ENCODE assay signal across 21 mouse cellular contexts in genomic region chr15:27238301-27238700, GRCm38 (mm10).
DNase-seq lines count a peak whose midpoint lies in the region; ATAC-seq and TF ChIP-seq lines count a peak whose summit lies in the region.
"Had no signal": no experiment of that assay in that cellular context is flagged by ENCODE, and none has a peak within 500 bp of the region (broad histone marks: within the 10 kb centered on the region; RNA-seq: fewer than 3 reads in every experiment).

No protein-coding gene starts in this region.

- intact Hi-C loops in heart, postnatal 36 days (cut with DNase I), result loop anchor here (5.0 kb wide), 1 partner anchor 616 kb away; no protein-coding TSS in a partner anchor

- TF ChIP-seq CTCF in kidney, postnatal 0 days (IDR thresholded peaks at IDR 0.05; ENCODE audit: low read depth), result no peak
- TF ChIP-seq CTCF in lung, postnatal 0 days (IDR thresholded peaks at IDR 0.05), result no peak

- peak overlapping the region; percentile 53 for H3K27ac ChIP-seq in heart, embryonic 12.5 days (ENCODE audit: poor library complexity, severe bottlenecking)
- H3K27ac ChIP-seq in heart, embryonic 16.5 days (ENCODE audit: low read length), result no peak overlapping the region; the same call in 1 of the 2 replicates
- H3K27ac ChIP-seq in kidney, postnatal 0 days, result no peak overlapping the region
- H3K27ac ChIP-seq in kidney, embryonic 15.5 days, result no peak overlapping the region
- H3K27ac ChIP-seq in lung, embryonic 15.5 days, result 0 out of 2 replicates have a peak overlapping the region, but pooled peaks have one; percentile 34
- H3K27ac ChIP-seq in lung, postnatal 0 days (ENCODE audit: low read length), result no peak overlapping the region
- H3K27ac ChIP-seq: embryonic facial prominence, embryonic 12.5 days; forebrain, embryonic 12.5 days; hindbrain, embryonic 12.5 days had no signal

- H3K9ac ChIP-seq in heart, embryonic 12.5 days, result no peak overlapping the region
- H3K9ac ChIP-seq in heart, embryonic 16.5 days (ENCODE audit: low read length), result no peak overlapping the region
- H3K9ac ChIP-seq in kidney, postnatal 0 days (ENCODE audit: low read depth, low read length), result no peak overlapping the region
- H3K9ac ChIP-seq in kidney, embryonic 15.5 days, result no peak overlapping the region
- H3K9ac ChIP-seq in lung, embryonic 15.5 days, result no peak overlapping the region
- no peak overlapping the region for H3K9ac ChIP-seq in lung, postnatal 0 days (replicated peaks; ENCODE audit: low read depth)
- H3K9ac ChIP-seq: embryonic facial prominence, embryonic 12.5 days; forebrain, embryonic 12.5 days; hindbrain, embryonic 12.5 days had no signal

- no peaks in the 10 kb centered on the region for H3K9me3 ChIP-seq in heart, embryonic 12.5 days (replicated peaks)
- H3K9me3 ChIP-seq in heart, embryonic 16.5 days (replicated peaks; ENCODE audit: control insufficient read depth, low read length), result no peaks in the 10 kb centered on the region
- H3K9me3 ChIP-seq in kidney, postnatal 0 days (replicated peaks; ENCODE audit: low read length), result no peaks in the 10 kb centered on the region
- H3K9me3 ChIP-seq in kidney, embryonic 15.5 days (replicated peaks), result no peaks in the 10 kb centered on the region
- H3K9me3 ChIP-seq in lung, embryonic 15.5 days, result no peaks in the 10 kb centered on the region
- H3K9me3 ChIP-seq in lung, postnatal 0 days (ENCODE audit: low read length), result no peaks in the 10 kb centered on the region
- H3K9me3 ChIP-seq: embryonic facial prominence, embryonic 12.5 days; forebrain, embryonic 12.5 days; hindbrain, embryonic 12.5 days had no signal

- WGBS in heart, embryonic 12.5 days, result 33% methylated on average over 1 of the region's 1 CpGs
- WGBS in heart, embryonic 16.5 days, result 31% methylated on average over 1 of the region's 1 CpGs
- WGBS in kidney, postnatal 0 days, result 75% methylated on average over 1 of the region's 1 CpGs
- 64% methylated on average over 1 of the region's 1 CpGs for WGBS in kidney, embryonic 15.5 days
- WGBS in lung, embryonic 15.5 days, result 21% methylated on average over 1 of the region's 1 CpGs
- WGBS in lung, postnatal 0 days, result 63% methylated on average over 1 of the region's 1 CpGs

- no peaks in the 10 kb centered on the region for H3K36me3 ChIP-seq in heart, embryonic 12.5 days
- no peaks in the 10 kb centered on the region for H3K36me3 ChIP-seq in heart, embryonic 16.5 days (ENCODE audit: control insufficient read depth, insufficient read depth)
- no peaks in the 10 kb centered on the region for H3K36me3 ChIP-seq in kidney, postnatal 0 days (ENCODE audit: insufficient read depth, low read length)
- H3K36me3 ChIP-seq in kidney, embryonic 15.5 days, result no peaks in the 10 kb centered on the region
- H3K36me3 ChIP-seq in lung, embryonic 15.5 days, result no peaks in the 10 kb centered on the region
- no peaks in the 10 kb centered on the region for H3K36me3 ChIP-seq in lung, postnatal 0 days (ENCODE audit: insufficient read depth, low read length)
- H3K36me3 ChIP-seq: embryonic facial prominence, embryonic 12.5 days; forebrain, embryonic 12.5 days; hindbrain, embryonic 12.5 days had no signal

- H3K27me3 ChIP-seq in heart, embryonic 12.5 days (replicated peaks), result no peaks in the 10 kb centered on the region
- H3K27me3 ChIP-seq in heart, embryonic 16.5 days (ENCODE audit: control insufficient read depth, insufficient read depth, low read length), result no peaks in the 10 kb centered on the region
- H3K27me3 ChIP-seq in kidney, postnatal 0 days (ENCODE audit: insufficient read depth, low read length), result no peaks in the 10 kb centered on the region
- H3K27me3 ChIP-seq in kidney, embryonic 15.5 days, result no peaks in the 10 kb centered on the region
- no peaks in the 10 kb centered on the region for H3K27me3 ChIP-seq in lung, embryonic 15.5 days
- no peaks in the 10 kb centered on the region for H3K27me3 ChIP-seq in lung, postnatal 0 days (replicated peaks; ENCODE audit: insufficient read depth, low read length)
- H3K27me3 ChIP-seq: embryonic facial prominence, embryonic 12.5 days; forebrain, embryonic 12.5 days; hindbrain, embryonic 12.5 days had no signal

- H3K4me3 ChIP-seq in heart, embryonic 12.5 days, result no peak overlapping the region
- no peak overlapping the region for H3K4me3 ChIP-seq in heart, embryonic 16.5 days (ENCODE audit: low read length)
- no peak overlapping the region for H3K4me3 ChIP-seq in kidney, postnatal 0 days (replicated peaks; ENCODE audit: low read depth, low read length)
- H3K4me3 ChIP-seq in kidney, embryonic 15.5 days (replicated peaks), result no peak overlapping the region
- no peak overlapping the region for H3K4me3 ChIP-seq in lung, embryonic 15.5 days
- H3K4me3 ChIP-seq in lung, postnatal 0 days (ENCODE audit: low read depth, low read length), result no peak overlapping the region
- H3K4me3 ChIP-seq: embryonic facial prominence, embryonic 12.5 days; forebrain, embryonic 12.5 days; hindbrain, embryonic 12.5 days had no signal

- 0 out of 2 replicates have a peak, but pooled peaks cover 4% of the 10 kb centered on the region for H3K4me1 ChIP-seq in heart, embryonic 12.5 days (replicated peaks)
- no peaks in the 10 kb centered on the region for H3K4me1 ChIP-seq in heart, embryonic 16.5 days (ENCODE audit: control insufficient read depth, insufficient read depth, low read length)
- H3K4me1 ChIP-seq in kidney, postnatal 0 days (replicated peaks; ENCODE audit: insufficient read depth, low read length), result no peaks in the 10 kb centered on the region
- H3K4me1 ChIP-seq in kidney, embryonic 15.5 days, result no peaks in the 10 kb centered on the region
- H3K4me1 ChIP-seq in lung, embryonic 15.5 days, result peaks cover 8% of the 10 kb centered on the region; the same call in 1 of the 2 replicates
- H3K4me1 ChIP-seq in lung, postnatal 0 days (ENCODE audit: insufficient read depth, low read depth, low read length), result no peaks in the 10 kb centered on the region
- H3K4me1 ChIP-seq: embryonic facial prominence, embryonic 12.5 days; forebrain, embryonic 12.5 days; hindbrain, embryonic 12.5 days had no signal

- ATAC-seq in heart, embryonic 12.5 days (ENCODE audit: insufficient number of reproducible peaks, low FRiP score), result peak; percentile 78
- peak; percentile 85 for ATAC-seq in heart, embryonic 16.5 days (replicated peaks; ENCODE audit: extremely low read depth, insufficient read depth, low FRiP score)
- no peak for ATAC-seq in kidney, postnatal 0 days (replicated peaks; ENCODE audit: low FRiP score, low read depth)
- ATAC-seq in kidney, embryonic 15.5 days (replicated peaks; ENCODE audit: low FRiP score), result no peak
- ATAC-seq in lung, embryonic 15.5 days (ENCODE audit: borderline replicate concordance, extremely low read depth, low FRiP score, low TSS enrichment), result peak; percentile 49; the same call in 1 of the 2 replicates
- no peak for ATAC-seq in lung, postnatal 0 days
- ATAC-seq: forebrain, embryonic 16.5 days; hindbrain, embryonic 16.5 days; inflammation-experienced regulatory T-cells, adult 6 months; intestine, postnatal 0 days had no signal

- no peak for TF ChIP-seq EP300 in lung, postnatal 0 days (IDR thresholded peaks at IDR 0.05)

- DNase-seq in heart, adult 8-10 months (ENCODE audit: low spot score), result no peak
- no peak for DNase-seq in heart, postnatal 36 days
- DNase-seq in kidney, postnatal 0 days (ENCODE audit: low spot score), result peak; percentile 53
- DNase-seq in lung, postnatal 0 days (ENCODE audit: low spot score), result no peak
- DNase-seq: adrenal gland, postnatal 10 days; cerebellum, adult 11 months; cerebellum, adult 8-10 months; cerebellum, postnatal 14 days; embryo, embryonic 11 days; gastrocnemius, postnatal 10 days had no signal

- H3K4me2 ChIP-seq in heart, embryonic 12.5 days, result no peak overlapping the region
- no peak overlapping the region for H3K4me2 ChIP-seq in heart, embryonic 16.5 days (ENCODE audit: low read depth, low read length)
- no peak overlapping the region for H3K4me2 ChIP-seq in kidney, postnatal 0 days (ENCODE audit: low read length)
- no peak overlapping the region for H3K4me2 ChIP-seq in kidney, embryonic 15.5 days
- no peak overlapping the region for H3K4me2 ChIP-seq in lung, embryonic 15.5 days
- no peak overlapping the region for H3K4me2 ChIP-seq in lung, postnatal 0 days (replicated peaks; ENCODE audit: low read depth, low read length)
- H3K4me2 ChIP-seq: embryonic facial prominence, embryonic 12.5 days; forebrain, embryonic 12.5 days; hindbrain, embryonic 12.5 days had no signal

Comparison
In these comparisons a context has a peak if more than half of its experiments do, and no peak if none do; other contexts are left out.
1. ATAC-seq: peak in heart, embryonic 12.5 days (single experiment), heart, embryonic 16.5 days (single experiment) and lung, embryonic 15.5 days (single experiment); none in kidney, postnatal 0 days (single experiment), kidney, embryonic 15.5 days (single experiment) and lung, postnatal 0 days (single experiment).
2. H3K27ac ChIP-seq: peak in heart, embryonic 12.5 days (single experiment) and lung, embryonic 15.5 days (single experiment); none in heart, embryonic 16.5 days (single experiment), kidney, postnatal 0 days (single experiment), kidney, embryonic 15.5 days (single experiment) and lung, postnatal 0 days (single experiment).